Mouse (Mus musculus) cerebellum, postnatal 4 days (tissue): ENCODE measurements around the gene Kctd19.
A peak's percentile ranks its signal among the peaks of the same experiment; 100 is the strongest.

Source experiments
- DNase-seq, 2 experiments: peaks; one replicate each; pipeline ENCODE4 v3.0.0; 2022; ENCODE audit warnings: low spot score in 2 of 2, mixed read lengths in 1 of 2

Kctd19 gene

DNA sequence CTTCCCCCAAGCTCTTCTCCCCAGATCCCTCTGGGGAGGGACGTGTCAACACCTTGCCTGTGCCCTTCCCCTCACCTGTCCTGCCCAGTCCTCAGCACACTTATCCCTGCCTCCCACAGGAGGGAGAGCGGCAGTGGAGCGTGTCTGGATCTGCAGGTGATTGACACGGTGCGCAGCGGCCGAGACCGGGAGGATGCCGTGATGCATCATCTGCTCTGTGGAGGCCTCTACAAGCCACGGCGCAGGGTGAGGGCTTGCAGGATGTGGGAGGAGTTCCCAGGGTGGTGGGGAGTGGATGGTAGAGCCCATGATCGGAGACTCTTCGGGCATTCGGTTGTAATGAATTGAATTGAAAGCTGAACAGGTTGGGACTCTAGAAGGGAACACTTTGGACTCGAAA lies 54.1 kb downstream of the Kctd19 start:
- DNase-seq, result no peak

DNA sequence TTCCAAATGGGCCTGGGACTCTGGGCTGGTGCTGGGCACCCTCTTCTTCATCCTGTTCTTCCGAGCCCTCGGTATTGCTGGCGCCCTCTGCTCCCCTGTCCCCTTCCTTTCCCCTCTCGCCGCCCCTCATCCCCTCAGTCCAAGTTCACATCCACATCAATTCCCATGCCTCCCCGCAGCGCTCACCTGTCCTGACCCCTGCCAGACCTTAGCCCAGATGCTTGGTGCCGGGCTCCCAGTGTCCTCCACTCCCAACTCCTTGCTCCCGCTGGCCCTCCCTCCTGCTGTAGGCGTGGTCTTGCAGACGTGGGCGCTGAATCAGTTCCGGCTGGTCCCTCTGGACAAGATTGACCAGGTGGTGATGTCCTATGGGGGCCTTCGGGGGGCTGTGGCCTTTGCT lies 56.6 kb downstream of the Kctd19 start:
- DNase-seq, result no peak

DNA sequence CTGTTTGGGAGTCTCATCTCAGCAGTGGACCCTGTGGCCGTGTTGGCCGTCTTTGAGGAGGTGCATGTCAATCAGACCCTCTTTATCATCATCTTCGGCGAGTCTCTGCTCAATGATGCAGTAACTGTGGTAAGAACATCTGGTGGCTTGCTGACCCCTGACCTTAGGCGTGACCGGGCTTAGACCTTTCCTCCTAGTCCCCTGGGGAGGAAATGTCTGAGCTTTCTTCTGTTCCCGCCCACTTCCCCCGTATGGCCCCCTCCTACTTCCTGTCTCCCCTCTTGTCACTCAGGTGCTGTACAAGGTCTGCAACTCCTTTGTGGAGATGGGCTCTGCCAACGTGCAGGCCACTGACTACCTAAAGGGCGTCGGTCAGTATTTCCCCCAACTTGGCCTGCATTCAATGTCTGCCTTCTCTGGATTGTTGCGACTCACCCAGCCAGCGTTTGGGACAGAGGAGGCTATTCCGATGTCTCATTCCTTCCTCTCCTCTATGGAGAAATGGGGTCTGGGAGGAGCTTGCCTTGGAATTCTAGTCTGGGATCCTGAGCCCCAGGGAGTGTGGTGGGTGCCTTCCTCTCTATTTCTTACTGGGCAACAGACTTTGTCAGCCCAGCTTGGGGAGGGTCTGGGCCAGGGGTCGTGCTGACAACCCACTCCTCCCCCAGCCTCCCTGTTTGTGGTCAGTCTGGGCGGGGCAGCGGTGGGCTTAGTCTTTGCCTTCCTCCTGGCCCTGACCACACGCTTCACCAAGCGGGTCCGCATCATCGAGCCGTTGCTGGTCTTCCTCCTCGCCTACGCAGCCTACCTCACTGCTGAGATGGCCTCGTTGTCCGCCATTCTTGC lies 57.9 kb downstream of the Kctd19 start:
- no peak for DNase-seq

DNA sequence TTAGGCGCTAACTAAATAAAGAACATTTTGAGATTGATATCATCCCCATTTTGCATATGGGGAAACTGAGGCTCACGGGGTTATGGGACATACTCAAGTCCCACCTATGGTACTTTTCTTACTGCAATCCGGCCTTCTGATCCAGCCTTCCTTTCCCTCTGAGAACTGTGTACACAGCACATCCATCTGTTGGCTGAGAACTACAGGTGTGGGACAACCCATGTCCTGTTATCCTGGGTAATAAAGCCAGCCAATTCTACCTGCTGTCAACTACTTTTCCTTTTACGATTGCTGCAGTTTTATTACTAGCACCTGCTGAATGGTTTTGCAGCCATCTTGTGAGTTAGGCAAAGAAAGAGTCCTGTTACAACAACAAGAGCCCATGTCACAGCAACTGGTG lies 58.8 kb downstream of the Kctd19 start:
- no peak for DNase-seq

DNA sequence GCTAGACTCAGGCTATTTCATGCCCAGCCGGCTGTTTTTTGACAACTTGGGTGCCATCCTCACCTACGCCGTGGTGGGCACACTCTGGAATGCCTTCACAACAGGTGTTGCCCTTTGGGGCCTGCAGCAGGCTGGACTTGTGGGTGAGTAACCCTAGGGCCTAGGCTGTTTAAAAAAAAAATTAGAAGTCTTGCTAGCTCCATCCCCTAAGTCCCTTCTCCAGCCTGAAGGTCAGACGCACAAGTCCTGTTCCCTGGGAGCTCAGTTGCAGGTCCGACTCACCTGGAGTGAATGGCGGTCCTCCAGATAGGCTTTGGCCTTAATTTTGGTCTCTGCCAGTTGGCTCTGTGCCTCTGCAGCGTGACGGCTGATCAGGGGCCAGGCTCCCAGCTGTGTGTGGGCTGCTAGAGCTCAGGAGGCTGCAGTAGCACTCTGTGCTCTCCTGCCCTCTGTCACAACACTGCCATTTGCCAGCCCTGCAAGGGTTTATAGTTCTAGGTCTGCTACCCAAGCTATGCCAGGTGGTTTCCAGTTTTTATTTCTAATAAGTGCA lies 59.6 kb downstream of the Kctd19 start:
- DNase-seq, result no peak

DNA sequence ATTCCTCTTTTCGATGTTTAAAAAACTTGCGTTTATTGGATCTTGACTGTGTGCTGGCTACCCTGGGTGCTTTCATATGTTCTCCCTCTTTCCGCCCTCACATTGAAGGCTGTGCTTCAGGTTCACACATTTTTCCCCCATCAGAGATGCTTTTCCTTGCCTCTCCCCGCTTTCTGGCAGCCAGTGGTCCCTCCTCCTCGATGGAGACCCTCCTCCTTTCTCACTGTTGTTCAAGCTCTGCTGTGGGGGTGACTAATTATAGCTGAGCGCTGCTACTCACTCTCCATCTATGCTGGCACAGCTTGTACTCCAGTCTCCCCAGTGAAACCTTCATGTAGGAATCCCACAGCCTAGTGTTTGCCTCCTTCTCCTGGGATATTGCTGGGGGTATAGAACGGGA lies 63.1 kb downstream of the Kctd19 start:
- DNase-seq, result no peak

DNA sequence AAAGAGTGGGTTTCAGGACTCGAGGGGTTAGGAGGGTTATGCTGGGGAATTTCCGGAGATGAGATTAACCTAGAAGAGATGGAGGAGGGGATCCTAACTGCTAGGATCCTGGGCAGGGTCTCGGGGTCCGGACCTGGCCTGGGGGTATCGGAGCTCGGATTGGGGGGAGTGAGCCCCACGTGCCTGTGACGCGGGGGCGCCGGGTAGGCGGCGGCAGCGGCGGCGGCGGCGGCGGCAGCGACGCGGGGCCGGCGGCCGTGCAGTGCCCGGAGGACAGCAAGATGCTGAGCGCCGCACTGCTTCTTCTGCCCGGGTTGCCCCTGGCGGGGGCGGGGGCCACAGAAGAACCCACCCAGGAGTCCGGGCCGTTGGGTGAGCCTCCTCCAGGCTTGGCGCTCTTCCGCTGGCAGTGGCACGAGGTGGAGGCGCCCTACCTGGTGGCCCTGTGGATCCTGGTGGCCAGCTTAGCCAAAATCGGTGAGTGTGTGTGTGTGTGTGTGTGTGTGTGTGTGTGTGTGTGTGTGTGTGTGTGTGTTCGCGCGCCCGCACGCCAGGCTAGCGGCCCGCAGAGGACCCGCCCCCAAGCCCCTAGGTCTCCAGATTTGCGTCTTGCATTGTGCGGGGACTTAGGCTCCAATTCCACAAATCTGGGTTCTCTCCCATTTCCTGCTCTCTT lies 64.1 kb downstream of the Kctd19 start:
- peak in 1 of 2 experiments; percentile 60 for DNase-seq

DNA sequence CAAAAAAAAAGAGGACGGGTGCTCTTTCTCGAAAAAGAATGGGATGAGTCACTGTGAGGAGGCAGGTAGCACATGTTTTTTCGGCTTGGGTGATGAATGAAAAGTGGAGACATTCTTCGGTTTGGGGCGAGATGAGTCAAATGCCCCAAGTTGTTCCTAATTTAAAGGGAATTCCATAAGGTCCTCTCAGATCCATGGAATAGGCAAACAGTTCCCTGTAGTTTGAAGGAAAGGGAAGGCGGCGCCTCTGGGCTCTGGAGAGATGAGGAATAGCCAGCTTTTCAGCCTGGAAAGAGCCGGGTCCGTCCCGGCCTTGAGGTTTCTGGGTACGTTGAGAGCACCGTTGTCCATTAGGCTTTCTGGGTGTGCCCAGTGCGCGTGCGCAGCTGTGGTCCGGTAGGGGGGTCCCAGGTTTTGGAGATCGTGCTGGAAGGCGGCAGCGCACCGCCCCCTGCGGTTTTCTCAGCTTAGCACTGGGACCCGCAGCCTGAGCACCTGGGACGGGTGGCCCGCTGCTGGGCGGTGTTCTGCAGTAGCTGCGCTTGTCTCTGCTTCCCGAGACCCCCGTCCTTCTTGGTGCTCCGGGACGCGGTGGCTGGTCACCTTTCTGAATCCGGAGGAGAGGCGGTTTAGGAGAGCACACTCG lies 64.7 kb downstream of the Kctd19 start, which contains the start of gene Slc9a5:
Gene Slc9a5 (plus strand): TSS at position 394 of the 646 bp plus-strand sequence.
- DNase-seq, result peak; percentile 40 to 69

DNA sequence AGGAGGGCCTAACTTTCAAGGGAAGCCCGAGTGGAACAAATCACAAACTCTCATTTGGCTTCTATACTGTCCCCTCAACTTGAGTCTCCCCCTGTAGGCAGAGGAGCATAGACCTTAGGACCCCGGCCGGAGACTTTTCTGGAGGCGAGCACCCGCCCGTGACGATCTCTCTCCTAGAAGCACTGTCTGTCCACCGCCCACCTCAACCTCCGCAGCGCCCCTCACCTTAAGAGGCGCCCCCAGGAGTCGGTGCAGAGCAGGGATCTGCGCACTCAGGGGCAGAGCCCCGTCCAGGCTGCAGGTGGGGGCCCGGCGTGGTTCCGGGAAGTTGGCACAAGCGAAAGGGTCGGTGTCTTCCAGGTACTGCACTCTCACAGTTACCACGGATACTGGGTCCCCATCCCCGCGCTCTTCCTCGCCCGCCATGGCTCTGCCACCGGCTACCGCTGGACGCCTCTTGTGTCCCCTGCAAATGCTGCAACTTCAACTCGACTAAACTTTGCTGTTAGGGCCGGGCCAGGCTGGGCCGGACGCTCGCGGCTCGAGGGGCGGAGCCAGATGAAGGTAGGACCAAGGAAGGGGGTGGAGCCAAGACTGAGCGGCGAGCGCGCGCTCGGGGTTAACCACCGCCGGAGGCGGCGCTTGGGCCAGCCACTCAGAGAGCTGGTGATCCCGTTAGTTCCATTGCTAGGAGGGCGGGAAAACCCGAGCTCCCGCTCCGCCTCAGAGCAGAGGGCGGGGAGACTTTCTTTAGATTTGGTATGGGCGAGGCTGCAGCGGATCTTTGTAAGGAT lies 65.7 kb downstream of the Kctd19 start, which contains the start of gene Fhod1:
Gene Fhod1 (minus strand): TSS at position 526 of the 794 bp plus-strand sequence.
- peak; percentile 63 to 87 for DNase-seq

DNA sequence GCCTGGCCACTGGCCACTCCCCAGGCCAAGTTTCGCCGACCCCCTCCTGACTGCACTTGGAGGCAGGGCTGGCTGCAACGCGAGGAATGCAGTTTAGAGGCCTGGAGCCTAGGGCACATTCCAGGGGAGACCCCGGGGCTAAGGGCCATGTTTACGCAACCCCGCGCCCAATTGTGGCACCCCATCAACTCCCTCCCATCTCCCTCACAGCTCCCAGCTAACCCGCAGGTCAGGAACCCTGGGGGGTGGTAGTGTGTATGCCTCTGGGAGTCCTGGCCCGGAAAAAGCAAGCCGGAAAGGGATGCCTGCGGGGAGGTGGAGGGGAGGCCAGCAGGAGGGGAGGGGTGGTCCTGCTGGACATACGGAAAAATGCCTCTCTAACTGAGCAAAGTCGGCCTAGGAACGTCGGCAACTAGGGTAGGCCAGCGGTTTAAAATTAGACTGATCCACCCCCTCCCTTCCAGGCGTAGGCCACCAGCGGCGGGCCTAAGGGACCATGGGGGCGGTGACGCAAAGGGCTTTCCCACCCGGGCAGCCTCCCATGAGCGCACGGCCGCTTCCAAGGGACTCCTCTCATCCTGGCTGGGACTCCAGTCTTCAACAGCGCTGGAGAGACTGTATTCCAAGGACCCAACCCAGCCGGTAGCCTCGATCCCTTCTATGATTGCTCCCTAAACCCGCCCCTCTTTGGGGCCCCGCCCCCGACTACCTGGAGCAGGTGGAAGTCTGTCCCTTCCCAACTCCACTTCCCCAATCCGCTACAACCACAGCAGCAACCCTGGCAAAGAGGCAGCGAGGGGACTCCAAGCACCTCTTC lies 66.5 kb downstream of the Kctd19 start:
- DNase-seq, result no peak

DNA sequence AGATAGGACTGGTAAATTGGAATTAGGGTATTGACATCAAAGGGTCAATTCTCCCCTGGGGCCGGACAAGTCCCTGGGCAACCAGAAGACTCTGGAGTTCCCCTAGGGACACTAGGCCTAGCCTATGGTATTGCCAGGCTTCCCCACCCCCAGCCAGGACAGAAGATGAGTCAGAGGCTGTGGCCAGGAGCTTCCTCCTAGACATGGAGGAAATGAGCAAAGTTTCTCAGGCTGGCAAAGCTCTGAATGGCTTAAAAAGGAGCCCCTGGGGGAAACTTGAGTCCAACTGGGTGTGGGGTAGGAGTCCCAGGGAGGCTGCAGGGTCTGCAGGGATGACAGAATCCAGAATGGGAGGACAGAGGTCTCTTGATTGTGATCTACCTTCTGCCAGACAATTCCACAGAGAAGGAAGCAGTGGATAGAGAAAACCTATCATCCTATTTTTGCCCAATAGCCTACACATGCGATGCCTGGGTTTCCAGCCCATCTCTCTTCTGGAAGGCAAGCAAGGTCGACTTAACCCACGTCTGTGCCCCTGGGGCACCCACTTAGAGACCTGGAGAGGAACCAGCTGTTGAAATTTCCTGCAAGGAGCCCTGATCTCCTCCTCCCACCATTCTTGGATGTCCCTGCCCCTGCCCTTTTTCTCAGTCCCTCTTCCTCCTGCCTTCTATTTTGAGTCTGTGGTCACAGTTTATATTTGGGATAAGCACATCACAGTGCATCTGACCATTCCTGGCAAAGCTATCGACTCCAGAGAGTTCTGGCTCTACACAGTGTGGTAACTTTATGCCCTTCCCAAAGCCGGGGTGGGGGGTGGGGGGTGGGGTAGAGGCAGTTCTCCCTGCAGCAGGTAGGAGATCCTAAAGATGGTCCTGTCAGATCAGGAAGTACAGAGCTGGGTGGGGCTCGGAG lies 68.0 kb downstream of the Kctd19 start:
- DNase-seq, result no peak

DNA sequence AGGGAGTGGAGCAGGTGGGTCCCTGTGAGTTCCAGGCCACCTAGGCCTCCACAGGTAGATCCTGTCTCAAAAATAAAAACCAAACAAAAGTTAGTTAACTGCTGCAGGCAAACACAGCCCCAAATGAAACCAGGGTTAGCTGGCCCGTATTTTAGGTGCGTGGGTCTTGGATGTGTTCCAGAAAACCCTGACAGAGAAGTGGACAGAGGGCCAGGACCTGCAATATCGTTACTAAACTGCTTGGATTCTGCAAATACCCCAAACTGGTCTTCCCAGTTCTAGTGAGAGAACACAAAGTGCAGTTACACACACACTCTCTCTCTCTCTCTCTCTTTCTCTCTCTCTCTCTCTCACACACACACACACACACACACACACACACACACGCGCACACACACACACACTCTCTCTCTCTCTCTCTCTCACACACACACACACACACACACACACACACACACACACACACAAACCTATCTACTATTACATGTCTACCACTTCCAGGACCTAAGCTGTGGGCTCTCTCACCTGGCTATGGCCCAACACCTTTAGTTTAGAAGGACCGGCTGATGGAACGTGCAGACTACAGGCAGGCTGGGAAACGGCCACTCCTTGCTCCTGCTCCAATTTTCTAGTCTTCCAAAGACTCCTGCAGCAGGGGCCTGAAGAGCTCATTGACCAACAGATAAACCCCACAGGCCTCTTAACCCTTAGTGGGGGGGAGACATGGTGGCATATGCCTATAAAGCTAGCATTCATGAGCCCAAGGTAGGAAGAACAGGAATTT lies 69.3 kb downstream of the Kctd19 start:
- DNase-seq, result no peak

DNA sequence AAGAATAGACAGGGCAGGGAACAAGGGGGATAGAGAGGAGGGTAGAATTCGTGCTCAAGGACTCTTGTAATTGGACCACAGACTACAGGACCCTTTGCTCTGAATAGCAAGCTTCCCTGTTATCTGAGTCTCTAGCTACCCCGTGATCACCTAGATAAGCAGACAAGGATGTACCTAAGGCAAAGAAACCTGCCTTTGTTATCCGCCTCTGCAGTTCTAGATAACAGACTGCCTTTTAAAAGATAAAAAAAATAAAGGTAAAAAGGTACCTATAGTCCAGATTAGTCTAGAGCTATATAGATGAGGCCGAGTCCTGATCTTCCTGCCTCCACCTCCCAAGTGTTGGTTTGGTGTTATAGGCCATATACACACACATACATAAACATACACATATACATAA lies 70.5 kb downstream of the Kctd19 start:
- no peak for DNase-seq

DNA sequence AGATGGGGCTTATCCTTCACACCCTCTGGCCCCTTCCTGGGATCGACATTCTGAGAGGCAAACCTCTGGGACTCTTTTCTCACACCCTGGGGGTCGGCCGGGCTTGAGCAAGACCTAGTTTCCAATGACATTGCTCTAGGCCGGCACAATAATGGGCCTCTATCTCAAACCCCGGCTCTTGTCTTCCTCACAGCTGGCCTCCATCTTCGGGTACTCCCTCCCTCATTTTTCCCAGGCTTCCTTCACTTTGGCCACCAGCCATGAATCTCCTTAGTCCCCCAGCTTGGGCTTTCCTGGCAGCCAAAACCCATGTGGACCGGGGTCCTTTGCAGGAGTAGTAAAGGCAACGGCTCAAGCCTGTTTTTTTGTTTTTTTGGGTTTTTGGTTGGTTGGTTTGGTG lies 71.9 kb downstream of the Kctd19 start:
- no peak for DNase-seq

DNA sequence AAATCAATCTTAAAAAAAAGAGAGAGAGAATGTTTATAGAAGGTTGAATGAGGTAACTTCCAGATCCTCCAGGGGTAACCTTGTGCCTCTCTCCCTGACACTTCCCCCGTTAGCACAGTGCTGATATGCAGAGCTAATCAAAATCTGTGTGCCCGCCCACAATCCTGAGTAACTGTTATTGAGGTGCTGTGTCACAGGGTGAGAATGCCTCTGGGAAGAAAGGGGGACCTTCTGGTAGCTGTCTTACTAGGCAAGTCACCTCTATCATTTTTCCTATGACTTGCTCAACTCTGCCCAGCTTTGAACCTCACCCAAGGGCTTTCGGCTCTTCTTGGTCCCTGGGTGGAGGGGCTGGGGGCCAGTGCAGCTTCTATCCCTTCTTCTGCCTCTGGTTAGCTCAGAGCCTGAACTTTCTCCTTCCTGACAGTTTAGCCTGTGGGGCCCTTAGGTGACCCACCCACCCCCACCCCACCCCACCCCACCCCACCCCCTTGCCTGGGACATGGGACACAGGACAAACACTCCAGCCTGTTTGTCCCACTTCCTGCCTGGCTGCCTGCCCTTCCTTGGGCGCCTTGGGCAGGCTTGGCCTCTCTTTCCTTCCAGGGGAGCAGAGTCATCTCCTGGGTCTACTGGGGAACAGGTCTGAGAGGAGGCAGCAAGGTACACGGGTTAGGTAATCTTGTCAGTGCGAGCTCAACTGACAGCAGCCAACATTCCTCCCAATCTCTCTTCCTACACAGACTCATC lies 73.2 kb downstream of the Kctd19 start:
- no peak for DNase-seq

DNA sequence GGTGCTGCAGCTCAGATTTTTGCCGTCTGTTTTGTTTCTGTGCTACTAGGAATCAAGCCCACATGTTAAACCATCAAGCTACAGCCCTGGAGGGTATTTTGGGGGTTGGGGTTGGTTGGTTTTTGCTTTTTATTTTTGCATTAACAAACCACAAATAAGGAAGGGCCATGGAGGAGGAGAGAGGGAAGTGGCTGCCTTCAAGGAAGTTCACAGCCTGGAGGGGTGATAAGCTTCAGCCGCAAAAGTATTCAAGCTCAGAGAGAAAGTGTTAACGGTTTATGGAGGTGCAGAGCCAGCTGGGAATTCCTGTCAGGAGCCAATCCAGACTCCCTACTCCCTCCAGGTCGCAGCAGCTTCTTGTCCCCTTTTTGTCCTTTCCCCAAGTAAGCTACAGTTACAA lies 74.3 kb downstream of the Kctd19 start:
- no peak for DNase-seq

DNA sequence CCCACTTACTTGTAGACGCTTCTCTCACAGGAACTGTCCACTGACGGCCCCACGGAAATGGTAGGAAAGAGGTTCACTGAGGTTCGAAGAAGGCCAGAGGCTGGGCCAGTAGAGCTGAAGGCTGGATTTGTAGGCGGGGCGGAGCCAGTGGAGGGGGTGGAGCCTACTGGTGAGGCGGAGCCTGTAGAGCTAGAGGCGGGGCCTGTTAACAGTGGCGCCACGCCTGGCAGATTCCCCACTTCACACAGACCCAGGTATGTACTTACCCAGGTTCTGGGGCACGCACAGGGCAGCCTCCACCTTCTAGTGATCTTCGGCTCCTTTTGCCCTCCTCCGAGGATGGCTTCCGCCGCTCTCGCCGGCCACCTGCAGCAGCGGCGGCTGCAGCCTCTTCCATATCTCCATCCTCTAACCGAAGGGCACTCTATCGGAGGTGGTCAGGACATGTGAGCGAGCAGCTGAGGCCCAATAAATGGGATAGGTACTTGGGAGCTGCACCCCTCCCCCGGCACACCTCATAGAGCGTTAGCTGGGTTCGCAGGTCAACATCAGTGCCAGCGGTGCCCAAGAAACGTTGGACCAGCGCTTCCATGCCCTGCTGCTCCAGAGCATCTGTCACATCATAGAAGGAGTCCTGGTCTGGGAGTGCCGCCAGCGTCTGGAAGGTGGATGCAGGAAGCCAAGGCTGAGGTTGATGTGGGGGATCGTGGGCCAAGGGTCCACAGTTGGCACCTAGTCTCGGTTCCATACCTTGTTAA lies 76.8 kb downstream of the Kctd19 start:
- no peak for DNase-seq
